Mouse (Mus musculus): ENCODE results near the gene Ints13. TPM values are rescaled to one million over a fixed set of nuclear protein-coding genes. Genes with fewer than 3 reads are reported as not detected.

Ints13 gene
- polyA plus RNA-seq, 1 experiment from 2014 or later, result 75.7 TPM

- whole genome bisulfite sequencing, result 65% methylated on average over 5 of the region's 5 CpGs
- no peak for ATAC-seq (ENCODE audit: insufficient number of reproducible peaks, insufficient read depth, low FRiP score, low TSS enrichment, low read depth)
These were observed 63.7 kb downstream of the Ints13 start for GRCm38 (mm10) chr6:146513899-146514298.

DNA sequence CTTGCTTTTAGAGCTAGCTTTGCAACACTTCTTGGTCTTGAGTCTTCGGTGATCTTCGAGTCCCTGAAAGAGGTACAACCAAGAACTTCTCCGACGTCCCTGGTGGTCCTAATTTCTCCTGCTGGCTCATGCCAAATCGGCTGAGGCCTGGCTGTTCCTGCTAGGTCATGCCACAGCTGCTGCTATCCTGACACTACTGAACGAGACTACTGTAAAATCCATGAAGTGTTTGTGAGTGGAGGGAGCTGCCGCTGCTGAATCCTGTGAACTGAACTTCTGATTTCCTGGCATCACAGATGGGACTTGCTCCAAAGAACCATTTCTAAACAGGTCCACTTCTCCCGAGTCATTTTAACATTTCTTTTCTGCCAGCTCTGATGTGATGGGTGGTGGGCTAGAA lies 64.3 kb downstream of the Ints13 start:
- Histone ChIP-seq H3K4me1 (0 out of 2 replicates have a peak, but pooled peaks cover 3% of the 10 kb centered on the region), H3K4me3 (no peak overlapping the region), H3K27ac (no peak overlapping the region), H3K9me3 (no peaks in the 10 kb centered on the region), H3K9ac (no peak overlapping the region), H3K4me2 (no peak overlapping the region), H3K36me3 (no peaks in the 10 kb centered on the region), H3K27me3 (no peaks in the 10 kb centered on the region)
- no peak for ATAC-seq (ENCODE audit: insufficient number of reproducible peaks, insufficient read depth, low FRiP score, low TSS enrichment, low read depth)
- WGBS, result 86% methylated on average over 8 of the region's 8 CpGs

More at GRCm38 (mm10) chr6:146513899-146514298, 63.7 kb downstream of the Ints13 start:
- Histone ChIP-seq H3K36me3 (no peaks in the 10 kb centered on the region), H3K4me2 (no peak overlapping the region), H3K9me3 (no peaks in the 10 kb centered on the region), H3K27ac (no peak overlapping the region), H3K9ac (no peak overlapping the region), H3K27me3 (no peaks in the 10 kb centered on the region), H3K4me3 (no peak overlapping the region), H3K4me1 (0 out of 2 replicates have a peak, but pooled peaks cover 3% of the 10 kb centered on the region)

DNA sequence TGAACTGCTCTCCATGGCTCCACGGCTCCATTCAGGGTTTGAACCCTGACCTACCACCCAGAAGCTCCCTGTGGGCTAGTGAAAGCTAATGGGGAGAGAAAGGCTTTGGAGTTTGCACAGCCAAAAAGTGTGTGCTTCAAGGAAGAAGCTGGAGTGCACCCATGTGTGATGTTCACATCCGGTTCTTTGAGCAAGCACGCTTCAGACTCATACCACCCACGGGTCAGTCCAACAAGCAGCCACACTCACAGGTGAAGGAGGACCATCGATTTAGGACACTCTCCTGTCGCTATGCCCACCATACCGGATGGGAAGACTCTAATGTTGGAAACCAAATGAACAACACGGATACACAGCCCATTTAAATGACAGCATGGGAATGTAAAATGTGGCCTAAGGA lies 66.1 kb downstream of the Ints13 start:
- Histone ChIP-seq H3K4me1 (0 out of 2 replicates have a peak, but pooled peaks cover 3% of the 10 kb centered on the region), H3K36me3 (no peaks in the 10 kb centered on the region), H3K9ac (no peak overlapping the region), H3K4me3 (no peak overlapping the region), H3K4me2 (no peak overlapping the region), H3K27ac (no peak overlapping the region), H3K27me3 (no peaks in the 10 kb centered on the region), H3K9me3 (no peaks in the 10 kb centered on the region)
- 86% methylated on average over 8 of the region's 8 CpGs for WGBS
- ATAC-seq (ENCODE audit: insufficient number of reproducible peaks, insufficient read depth, low FRiP score, low TSS enrichment, low read depth), result no peak

DNA sequence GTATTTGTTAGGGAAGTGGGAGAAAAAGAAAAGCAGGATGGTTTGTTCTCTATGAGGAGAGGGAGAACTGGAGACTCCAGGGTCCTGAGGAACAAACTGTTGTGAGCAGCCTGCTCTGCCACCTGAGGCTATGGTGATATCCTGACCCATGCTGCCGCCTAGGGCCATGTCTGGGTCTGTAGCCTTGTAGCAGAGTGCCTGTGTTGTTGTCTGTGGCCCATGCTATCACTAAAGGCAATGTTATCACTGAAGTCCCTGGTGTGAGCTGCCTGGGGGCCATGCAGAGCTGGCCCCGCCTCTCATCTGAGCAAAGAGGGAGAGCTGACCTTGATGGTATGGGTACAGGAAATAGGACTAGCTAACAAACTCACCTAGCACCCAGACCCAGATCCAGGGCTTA lies 67.7 kb downstream of the Ints13 start:
- no peaks in the 10 kb centered on the region for H3K36me3 ChIP-seq
- H3K27ac ChIP-seq, result no peak overlapping the region
- H3K9me3 ChIP-seq, result no peaks in the 10 kb centered on the region
- 71% methylated on average over 2 of the region's 2 CpGs for WGBS
- H3K4me2 ChIP-seq, result no peak overlapping the region
- H3K9ac ChIP-seq, result no peak overlapping the region
- ATAC-seq (ENCODE audit: insufficient number of reproducible peaks, insufficient read depth, low FRiP score, low TSS enrichment, low read depth), result no peak
- H3K4me3 ChIP-seq, result no peak overlapping the region
- 0 out of 2 replicates have a peak, but pooled peaks cover 3% of the 10 kb centered on the region for H3K4me1 ChIP-seq
- H3K27me3 ChIP-seq, result no peaks in the 10 kb centered on the region

DNA sequence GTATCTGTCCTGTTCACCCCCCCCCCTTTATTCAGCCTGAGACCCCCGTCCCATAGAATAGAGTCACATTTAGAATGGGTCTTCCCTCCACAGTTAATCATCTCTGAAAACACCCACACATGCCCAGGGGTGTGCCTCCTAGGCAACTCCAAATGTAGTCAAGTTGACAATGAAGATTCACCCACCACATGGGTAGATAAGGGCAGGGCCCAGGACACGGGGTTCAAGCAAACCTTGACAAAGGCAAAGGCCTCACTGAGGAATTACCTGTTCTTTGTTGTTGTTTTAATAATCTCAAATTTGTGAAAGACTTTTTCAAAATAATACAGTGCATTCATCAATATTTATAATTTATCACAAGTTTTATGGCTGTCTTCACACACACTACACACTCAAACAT lies 73.2 kb downstream of the Ints13 start:
- Histone ChIP-seq H3K27me3 (peaks cover 11% of the 10 kb centered on the region; the same call in 1 of the 2 replicates), H3K4me1 (peaks cover 7% of the 10 kb centered on the region; the same call in 1 of the 2 replicates), H3K4me3 (no peak overlapping the region), H3K9me3 (no peaks in the 10 kb centered on the region), H3K36me3 (no peaks in the 10 kb centered on the region), H3K27ac (no peak overlapping the region), H3K9ac (no peak overlapping the region), H3K4me2 (no peak overlapping the region)
- 82% methylated on average over 2 of the region's 2 CpGs for WGBS
- no peak for ATAC-seq (ENCODE audit: insufficient number of reproducible peaks, insufficient read depth, low FRiP score, low TSS enrichment, low read depth)

GRCm38 (mm10) chr6:146502856-146503255 lies 74.8 kb downstream of the Ints13 start:
- peak overlapping the region; percentile 98 for H3K4me2 ChIP-seq
- H3K9ac ChIP-seq, result peak overlapping the region; percentile 76
- H3K27me3 ChIP-seq, result peaks cover 11% of the 10 kb centered on the region; the same call in 1 of the 2 replicates
- no peaks in the 10 kb centered on the region for H3K36me3 ChIP-seq
- H3K27ac ChIP-seq, result no peak overlapping the region
- peak overlapping the region; percentile 61 for H3K4me3 ChIP-seq
- no peak for ATAC-seq (ENCODE audit: insufficient number of reproducible peaks, insufficient read depth, low FRiP score, low TSS enrichment, low read depth)
- WGBS, result 58% methylated on average over 3 of the region's 3 CpGs
- H3K9me3 ChIP-seq, result no peaks in the 10 kb centered on the region
- H3K4me1 ChIP-seq, result peaks cover 7% of the 10 kb centered on the region; the same call in 1 of the 2 replicates

- WGBS, result under 1% methylated on average over 68 of the region's 70 CpGs
- Histone ChIP-seq H3K9me3 (no peaks in the 10 kb centered on the region), H3K4me2 (peak within 1 kb of the TSS; percentile 98), H3K36me3 (no peaks in the 10 kb centered on the region), H3K27ac (peak within 1 kb of the TSS; percentile 33; the same call in 1 of the 2 replicates), H3K4me1 (peaks cover 7% of the 10 kb centered on the region; the same call in 1 of the 2 replicates), H3K4me3 (peak within 1 kb of the TSS; percentile 61), H3K9ac (peak within 1 kb of the TSS; percentile 76), H3K27me3 (peaks cover 11% of the 10 kb centered on the region; the same call in 1 of the 2 replicates)
- peak; percentile 85 for ATAC-seq (ENCODE audit: insufficient number of reproducible peaks, insufficient read depth, low FRiP score, low TSS enrichment, low read depth)
These were observed 75.5 kb downstream of the Ints13 start, which contains the start of gene Itpr2 for GRCm38 (mm10) chr6:146501866-146502804. Itpr2 (minus strand) TSS chr6:146502223.

DNA sequence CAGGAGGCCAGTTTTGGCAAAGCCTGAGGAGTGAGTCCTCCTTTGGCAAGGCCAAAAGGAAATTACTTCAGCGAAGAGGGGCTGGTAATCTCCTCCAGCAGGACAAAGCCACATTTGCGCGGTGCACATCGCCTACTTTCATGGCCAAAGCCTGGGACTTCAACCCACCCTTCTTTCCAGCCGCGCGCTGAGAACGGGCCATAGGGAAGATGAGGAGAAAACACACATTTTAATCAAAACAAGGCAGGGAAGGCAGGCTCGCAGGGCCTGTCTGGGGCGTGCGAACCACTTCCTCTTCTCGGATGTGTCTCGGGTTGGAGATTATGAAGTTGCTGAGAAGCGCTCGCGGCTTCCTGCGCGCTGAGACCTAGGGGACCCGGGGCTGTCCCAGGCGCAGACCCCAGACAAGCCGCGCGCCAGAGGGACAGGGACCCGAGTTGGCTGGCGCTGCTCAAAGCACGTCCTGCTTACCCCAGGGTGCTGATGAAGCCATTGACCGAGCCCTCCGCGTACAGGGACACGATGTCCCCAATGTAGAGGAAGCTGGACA lies 76.2 kb downstream of the Ints13 start:
- peaks cover 7% of the 10 kb centered on the region; the same call in 1 of the 2 replicates for H3K4me1 ChIP-seq
- peak overlapping the region; percentile 98 for H3K4me2 ChIP-seq
- H3K36me3 ChIP-seq, result no peaks in the 10 kb centered on the region
- peaks cover 11% of the 10 kb centered on the region; the same call in 1 of the 2 replicates for H3K27me3 ChIP-seq
- peak overlapping the region; percentile 33; the same call in 1 of the 2 replicates for H3K27ac ChIP-seq
- peak overlapping the region; percentile 76 for H3K9ac ChIP-seq
- peak overlapping the region; percentile 61 for H3K4me3 ChIP-seq
- WGBS, result under 1% methylated on average over 30 of the region's 30 CpGs
- ATAC-seq (ENCODE audit: insufficient number of reproducible peaks, insufficient read depth, low FRiP score, low TSS enrichment, low read depth), result no peak; the same call in 1 of the 2 replicates
- H3K9me3 ChIP-seq, result no peaks in the 10 kb centered on the region

- ATAC-seq (ENCODE audit: insufficient number of reproducible peaks, insufficient read depth, low FRiP score, low TSS enrichment, low read depth), result no peak
- Histone ChIP-seq H3K9me3 (no peaks in the 10 kb centered on the region), H3K36me3 (no peaks in the 10 kb centered on the region), H3K27ac (0 out of 2 replicates have a peak overlapping the region, but pooled peaks have one; percentile 33), H3K4me1 (peaks cover 7% of the 10 kb centered on the region; the same call in 1 of the 2 replicates), H3K27me3 (peaks cover 11% of the 10 kb centered on the region; the same call in 1 of the 2 replicates), H3K4me2 (peak overlapping the region; percentile 98), H3K4me3 (peak overlapping the region; percentile 61), H3K9ac (no peak overlapping the region)
- WGBS, result 64% methylated on average over 5 of the region's 5 CpGs
These were observed 76.9 kb downstream of the Ints13 start for GRCm38 (mm10) chr6:146500771-146501170.

GRCm38 (mm10) chr6:146500206-146500605 lies 77.4 kb downstream of the Ints13 start:
- Histone ChIP-seq H3K4me2 (no peak overlapping the region), H3K9me3 (no peaks in the 10 kb centered on the region), H3K4me3 (no peak overlapping the region), H3K36me3 (no peaks in the 10 kb centered on the region), H3K27me3 (peaks cover 11% of the 10 kb centered on the region; the same call in 1 of the 2 replicates), H3K9ac (no peak overlapping the region), H3K4me1 (peaks cover 7% of the 10 kb centered on the region; the same call in 1 of the 2 replicates), H3K27ac (no peak overlapping the region)
- 51% methylated on average over 6 of the region's 6 CpGs for WGBS
- ATAC-seq (ENCODE audit: insufficient number of reproducible peaks, insufficient read depth, low FRiP score, low TSS enrichment, low read depth), result no peak

Measured in embryonic facial prominence, embryonic 13.5 days (tissue).